Mouse (Mus musculus) liver, embryonic 14.5 days (tissue): ENCODE measurements at regions not wholly inside any gene's neighbourhood (a gene's known extent, or its start where the extent isn't known, plus 50 kb on each side); places are given as distances from the start of the nearest gene placed in this dataset.

ENCODE experiments used
- CTCF ChIP-seq: IDR thresholded peaks from 2 replicates; pipeline ENCODE4 v1.5.1; 2016; ENCODE audit warnings: antibody characterized with exemption, low read depth, control low read depth
- EP300 ChIP-seq: IDR thresholded peaks from 2 replicates; pipeline ENCODE4 v1.6.1; 2016; ENCODE audit warnings: antibody characterized with exemption, low read depth

GRCm38 (mm10) chr7:40212576-40212975 lies 685.6 kb upstream of the Vstm2b start:
- TF ChIP-seq CTCF (no peak), EP300 (no peak)
